Mouse (Mus musculus) thymus, adult 2 months (tissue): ENCODE data around the gene Gm826.

Experiments used
- CTCF ChIP-seq: fragments of 200-500 bp; IDR thresholded peaks from 2 replicates; pipeline ENCODE4 v1.5.1; 2012; ENCODE audit warnings: mild to moderate bottlenecking, control low read depth, low read length, moderate library complexity, borderline replicate concordance; ENCODE audit not compliant: control insufficient read depth, poor library complexity, insufficient read depth; ENCODE audit errors: extremely low read depth
- POLR2A ChIP-seq: fragments of 200-500 bp; IDR thresholded peaks from 2 replicates; pipeline ENCODE4 v1.6.1; 2012; ENCODE audit warnings: mild to moderate bottlenecking, low read length, control low read depth, moderate library complexity; ENCODE audit not compliant: control insufficient read depth, poor library complexity, insufficient read depth; ENCODE audit errors: extremely low read depth

GRCm38 (mm10) chr2:160340121-160340520 lies 6.2 kb upstream of the Gm826 start:
- TF ChIP-seq POLR2A (no peak), CTCF (no peak)
